8 mouse cellular contexts compared by ENCODE assay signal in the genomic region with DNA sequence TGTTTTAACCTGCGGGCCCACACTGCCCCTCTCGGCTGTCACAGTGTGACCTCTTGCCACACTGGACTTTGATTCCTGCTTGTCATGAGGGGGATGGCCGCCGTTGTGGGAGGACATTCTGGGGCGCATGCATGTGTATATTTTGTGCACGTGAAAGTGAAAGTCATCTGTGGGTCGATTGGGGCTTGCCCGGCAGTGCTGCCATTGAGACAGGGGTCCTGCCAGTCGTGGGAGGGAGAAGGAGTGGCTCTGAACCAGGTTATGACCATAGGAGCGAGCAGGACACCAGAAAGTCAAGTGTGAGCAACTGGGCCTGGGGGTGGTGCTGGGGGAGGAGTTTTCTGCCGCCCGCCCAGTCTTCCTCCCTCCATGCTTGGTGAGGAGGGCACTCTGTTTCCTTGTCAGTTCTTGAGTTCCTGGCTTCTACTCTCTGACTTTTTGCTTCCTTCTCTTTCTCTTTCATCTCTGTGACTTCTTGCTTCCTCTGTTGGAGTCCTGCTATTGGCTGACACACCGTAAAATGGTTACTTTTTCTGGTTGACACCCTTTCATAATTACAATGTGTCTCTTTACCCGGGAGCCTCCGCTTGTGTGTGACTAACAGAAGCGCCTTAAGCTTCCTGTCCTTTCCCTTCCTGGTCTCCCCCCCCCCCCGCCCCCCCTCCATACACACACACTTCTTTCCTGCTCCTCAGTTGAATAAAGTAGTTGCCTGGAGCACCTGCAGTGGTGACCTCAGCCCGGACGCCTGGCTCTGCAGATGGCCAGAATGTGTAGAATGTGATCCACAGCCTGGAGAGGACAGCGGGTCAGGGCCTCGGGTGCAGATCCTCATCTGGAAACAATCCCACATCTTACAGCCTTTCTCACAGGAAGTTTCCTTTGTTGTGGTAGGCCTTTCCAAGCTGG. TPM values are rescaled to one million over a fixed set of nuclear protein-coding genes. Genes with fewer than 3 reads are reported as not detected.
A peak's percentile ranks its signal among the peaks of the same experiment; 100 is the strongest.
DNase-seq lines count a peak whose midpoint lies in the region; ATAC-seq and TF ChIP-seq lines count a peak whose summit lies in the region.

No protein-coding gene starts in this region.

- no peak overlapping the region for H3K9ac ChIP-seq in lung, embryonic 15.5 days

- no peak for TF ChIP-seq POLR2A in thymus, adult 2 months (IDR thresholded peaks at IDR 0.05; ENCODE audit: control insufficient read depth, extremely low read depth, insufficient read depth, low read length, poor library complexity)

- peaks cover 74% of the 10 kb centered on the region for H3K4me1 ChIP-seq in lung, embryonic 15.5 days
- peaks cover 75% of the 10 kb centered on the region for H3K4me1 ChIP-seq in thymus, adult 2 months (replicated peaks; ENCODE audit: control insufficient read depth, insufficient read depth, low read length)

- H3K4me2 ChIP-seq in lung, embryonic 15.5 days, result peak overlapping the region; percentile 31

- no peaks in the 10 kb centered on the region for H3K27me3 ChIP-seq in lung, embryonic 15.5 days
- H3K27me3 ChIP-seq in thymus, adult 2 months (ENCODE audit: control insufficient read depth, insufficient read depth, low read length), result no peaks in the 10 kb centered on the region

- peak; percentile 69 for ATAC-seq in granulocyte monocyte progenitor cell, adult 5-6 weeks (replicated peaks; ENCODE audit: poor library complexity, severe bottlenecking)
- ATAC-seq in lung, embryonic 15.5 days (ENCODE audit: borderline replicate concordance, extremely low read depth, low FRiP score, low TSS enrichment), result peak; percentile 37; the same call in 1 of the 2 replicates

- H3K36me3 ChIP-seq in lung, embryonic 15.5 days, result no peaks in the 10 kb centered on the region
- no peaks in the 10 kb centered on the region for H3K36me3 ChIP-seq in thymus, adult 2 months (ENCODE audit: control insufficient read depth, insufficient read depth, low read length)

- DNase-seq in urinary bladder, postnatal 14 days (ENCODE audit: low spot score), result peak; percentile 68
- DNase-seq in urinary bladder, adult 18-20 months (ENCODE audit: low spot score in 2 of 2), result no peak
- DNase-seq in kidney, adult 18-20 months, result peak; percentile 84
- DNase-seq in thymus, adult 2 months, result peak; percentile 68
- DNase-seq in layer of hippocampus, postnatal 14 days (ENCODE audit: low spot score in 2 of 2), result no peak
- DNase-seq in right cerebral cortex, postnatal 4 days, result no peak

- WGBS in lung, embryonic 15.5 days, result 38% methylated on average over 20 of the region's 21 CpGs
- 7% methylated on average over 21 of the region's 21 CpGs for WGBS in thymus, adult 2 months

- H3K4me3 ChIP-seq in lung, embryonic 15.5 days, result no peak overlapping the region
- peak overlapping the region; percentile 49 for H3K4me3 ChIP-seq in thymus, adult 2 months (ENCODE audit: control insufficient read depth, insufficient read depth, low read length)

- no peaks in the 10 kb centered on the region for H3K9me3 ChIP-seq in lung, embryonic 15.5 days

- no peak for TF ChIP-seq CTCF in thymus, adult 2 months (IDR thresholded peaks at IDR 0.05; ENCODE audit: borderline replicate concordance, control insufficient read depth, extremely low read depth, insufficient read depth, low read length, poor library complexity)

- H3K27ac ChIP-seq in lung, embryonic 15.5 days, result peak overlapping the region; percentile 78
- H3K27ac ChIP-seq in thymus, adult 2 months (ENCODE audit: control insufficient read depth, insufficient read depth, low read length), result peak overlapping the region; percentile 86

RNA-seq across cellular contexts. Expression of a gene that starts 15.3 kb away (rescaled TPM):
- total RNA-seq in granulocyte monocyte progenitor cell, adult 5-6 weeks (2014; fragmentation: Nextera tagmentation), result 56.2 and 57.1 TPM in 2 replicates
- total RNA-seq in granulocyte monocyte progenitor cell, adult 5-6 weeks (2017), result 110 and 111 TPM in 2 replicates
- 57.1 and 58.6 TPM in 2 replicates for polyA plus RNA-seq in lung, embryonic 15.5 days (2015; fragmentation: Nextera tagmentation; extraction: Ambion mirVana)
- polyA plus RNA-seq in thymus, adult 2 months (2012; rRNA removed), result 161 and 172 TPM in 2 replicates
- total RNA-seq in layer of hippocampus, postnatal 14 days (2021), result 10 to 100 TPM; 33.1 to 38.7 TPM

RNA-seq across cellular contexts. Expression of a gene that starts 37.3 kb away (rescaled TPM):
- 9.2 and 23.1 TPM in 2 replicates for total RNA-seq in granulocyte monocyte progenitor cell, adult 5-6 weeks (2014; fragmentation: Nextera tagmentation)
- total RNA-seq in granulocyte monocyte progenitor cell, adult 5-6 weeks (2017), result 2.9 and 7.1 TPM in 2 replicates
- 27.2 and 30.4 TPM in 2 replicates for polyA plus RNA-seq in lung, embryonic 15.5 days (2015; fragmentation: Nextera tagmentation; extraction: Ambion mirVana)
- polyA plus RNA-seq in thymus, adult 2 months (2012; rRNA removed), result 47.2 and 48.6 TPM in 2 replicates
- 10 to 100 TPM; 25.8 to 28.3 TPM for total RNA-seq in layer of hippocampus, postnatal 14 days (2021)

RNA-seq across cellular contexts. Expression of a gene that starts 37.5 kb away (rescaled TPM):
- 2,324 and 2,796 TPM in 2 replicates for total RNA-seq in granulocyte monocyte progenitor cell, adult 5-6 weeks (2014; fragmentation: Nextera tagmentation)
- total RNA-seq in granulocyte monocyte progenitor cell, adult 5-6 weeks (2017), result 1,887 and 2,078 TPM in 2 replicates
- polyA plus RNA-seq in lung, embryonic 15.5 days (2015; fragmentation: Nextera tagmentation; extraction: Ambion mirVana), result 1,589 and 1,600 TPM in 2 replicates
- polyA plus RNA-seq in thymus, adult 2 months (2012; rRNA removed), result 3,356 and 3,688 TPM in 2 replicates
- total RNA-seq in layer of hippocampus, postnatal 14 days (2021), result 100 to 1,000 TPM; 347 to 378 TPM

RNA-seq across cellular contexts. Expression of a gene that starts 43.2 kb away (rescaled TPM):
- total RNA-seq in granulocyte monocyte progenitor cell, adult 5-6 weeks (2014; fragmentation: Nextera tagmentation), result 26.9 and 43.5 TPM in 2 replicates
- total RNA-seq in granulocyte monocyte progenitor cell, adult 5-6 weeks (2017), result 33.4 and 37.4 TPM in 2 replicates
- polyA plus RNA-seq in lung, embryonic 15.5 days (2015; fragmentation: Nextera tagmentation; extraction: Ambion mirVana), result 35.6 and 40.0 TPM in 2 replicates
- 87.8 and 109 TPM in 2 replicates for polyA plus RNA-seq in thymus, adult 2 months (2012; rRNA removed)
- total RNA-seq in layer of hippocampus, postnatal 14 days (2021), result 10 to 100 TPM; 69.1 to 71.5 TPM

RNA-seq across cellular contexts. Expression of a gene that starts 55.7 kb away (rescaled TPM):
- total RNA-seq in granulocyte monocyte progenitor cell, adult 5-6 weeks (2014; fragmentation: Nextera tagmentation), result not detected in 2 replicates
- total RNA-seq in granulocyte monocyte progenitor cell, adult 5-6 weeks (2017), result not detected in 2 replicates
- polyA plus RNA-seq in lung, embryonic 15.5 days (2015; fragmentation: Nextera tagmentation; extraction: Ambion mirVana), result 4.7 and 7.0 TPM in 2 replicates
- 1.2 and 1.8 TPM in 2 replicates for polyA plus RNA-seq in thymus, adult 2 months (2012; rRNA removed)
- not detected for total RNA-seq in layer of hippocampus, postnatal 14 days (2021)

Comparison
In these comparisons a context has a peak if more than half of its experiments do, and no peak if none do; other contexts are left out.
1. DNase-seq: peak in urinary bladder, postnatal 14 days (single experiment), kidney, adult 18-20 months (single experiment) and thymus, adult 2 months (single experiment); none in urinary bladder, adult 18-20 months (0 of 2), layer of hippocampus, postnatal 14 days (0 of 2) and right cerebral cortex, postnatal 4 days (single experiment).
2. RNA of a gene that starts 37.5 kb away (total RNA-seq): 1,887 to 2,796 TPM in granulocyte monocyte progenitor cell, adult 5-6 weeks; 347 to 378 TPM in layer of hippocampus, postnatal 14 days; every median in the first group is over 4 times any median in the second.